Mouse (Mus musculus) c-Kit-positive CD71-positive TER-119-negative erythroid progenitor cells, embryonic 14.5 days (primary cell): ENCODE measurements around the gene Lif.

Experiments used
- DNase-seq: peaks from one replicate; pipeline ENCODE4 v3.0.0-alpha.2; 2013; ENCODE audit warnings: low read depth

Gene Lif

GRCm38 (mm10) chr11:4299191-4299590 is 41.8 kb downstream of the Lif start:
- no peak for DNase-seq

GRCm38 (mm10) chr11:4299735-4300474 is 42.5 kb downstream of the Lif start:
- no peak for DNase-seq

GRCm38 (mm10) chr11:4300683-4301082 is 43.3 kb downstream of the Lif start:
- DNase-seq = no peak

- no peak for DNase-seq
These were observed 45.1 kb downstream of the Lif start for GRCm38 (mm10) chr11:4302363-4302913.

- DNase-seq = no peak
These were observed 45.7 kb downstream of the Lif start for GRCm38 (mm10) chr11:4303033-4303432.

- DNase-seq = no peak
These were observed 46.8 kb downstream of the Lif start for GRCm38 (mm10) chr11:4304203-4304602.

GRCm38 (mm10) chr11:4305090-4305489 is 47.7 kb downstream of the Lif start:
- DNase-seq = no peak

GRCm38 (mm10) chr11:4306086-4306485 is 48.7 kb downstream of the Lif start:
- no peak for DNase-seq

- DNase-seq = no peak
These were observed 50.7 kb downstream of the Lif start for GRCm38 (mm10) chr11:4308060-4308513.

GRCm38 (mm10) chr11:4308514-4309450 is 51.4 kb downstream of the Lif start:
- DNase-seq = no peak

GRCm38 (mm10) chr11:4309613-4310012 is 52.3 kb downstream of the Lif start:
- DNase-seq = no peak

- DNase-seq = no peak
These were observed 53.0 kb downstream of the Lif start for GRCm38 (mm10) chr11:4310324-4310723.

GRCm38 (mm10) chr11:4312180-4312579 is 54.8 kb downstream of the Lif start:
- DNase-seq = no peak

- no peak for DNase-seq
These were observed 59.9 kb downstream of the Lif start for GRCm38 (mm10) chr11:4317287-4317686.

GRCm38 (mm10) chr11:4318011-4318410 is 60.7 kb downstream of the Lif start:
- DNase-seq = no peak

GRCm38 (mm10) chr11:4319212-4319955 is 62.0 kb downstream of the Lif start:
- no peak for DNase-seq

- DNase-seq = no peak
These were observed 63.5 kb downstream of the Lif start for GRCm38 (mm10) chr11:4320876-4321275.
